Mouse (Mus musculus) neural tube, embryonic 11.5 days (tissue): ENCODE data around the gene Slc8a2. TPM values are rescaled to one million over a fixed set of nuclear protein-coding genes. Genes with fewer than 3 reads are reported as not detected.

Source experiments
- ATAC-seq: fragments of 200-750 bp; cut with Nextera tagmentation; 2 replicates; pipeline ENCODE4 v1.8.0; 2017; ENCODE audit warnings: moderate number of reproducible peaks, mild to moderate bottlenecking, moderate TSS enrichment, moderate library complexity; ENCODE audit not compliant: insufficient read depth, low FRiP score, low TSS enrichment
- DNase-seq: peaks from one replicate; pipeline ENCODE4 v3.0.0-alpha.2; 2015; ENCODE audit warnings: low spot score
- H3K27ac ChIP-seq: fragments of 300-500 bp; sonication (generic); 2 replicates; pipeline ENCODE4 v1.5.1; 2014; ENCODE audit warnings: low read depth, mild to moderate bottlenecking, low read length
- H3K27me3 ChIP-seq: fragments of 300-500 bp; sonication (generic); 2 replicates; pipeline ENCODE4 v1.6.1; 2014; ENCODE audit warnings: mild to moderate bottlenecking, low read length, mixed read lengths; ENCODE audit not compliant: control insufficient read depth, insufficient read depth
- H3K36me3 ChIP-seq: fragments of 300-500 bp; sonication (generic); 2 replicates; pipeline ENCODE4 v1.6.1; 2014; ENCODE audit warnings: mild to moderate bottlenecking, low read length, moderate library complexity, mixed read lengths; ENCODE audit not compliant: control insufficient read depth, insufficient read depth
- H3K4me1 ChIP-seq: fragments of 300-500 bp; sonication (generic); 2 replicates; pipeline ENCODE4 v1.6.1; 2014; ENCODE audit warnings: low read length, mixed read lengths; ENCODE audit not compliant: control insufficient read depth, insufficient read depth
- H3K4me2 ChIP-seq: fragments of 300-500 bp; sonication (generic); 2 replicates; pipeline ENCODE4 v1.6.1; 2014; ENCODE audit warnings: low read depth, mild to moderate bottlenecking, moderate library complexity
- H3K4me3 ChIP-seq: fragments of 300-500 bp; sonication (generic); 2 replicates; pipeline ENCODE4 v1.5.1; 2014; ENCODE audit warnings: low read depth, low read length
- H3K9ac ChIP-seq: fragments of 300-500 bp; sonication (generic); 2 replicates; pipeline ENCODE4 v1.6.1; 2014; ENCODE audit warnings: mild to moderate bottlenecking, low read length
- H3K9me3 ChIP-seq: fragments of 300-500 bp; sonication (generic); 2 replicates; pipeline ENCODE4 v1.6.1; 2016; ENCODE audit warnings: low read length; ENCODE audit not compliant: control insufficient read depth
- WGBS: fragments of 180-500 bp; shearing (Covaris S2); extraction: QIAGEN DNeasy Blood & Tissue Kit; methylation state at CpG from one replicate; pipeline ENCODE4 v1.1.7; 2014; 5-methylcytosine and 5-hydroxymethylcytosine counted together
- polyA plus RNA-seq: library from polyadenylated mRNA; unstranded; fragments of >200 nt; fragmentation: Nextera tagmentation; extraction: Ambion mirVana; gene quantifications from 2 replicates; pipeline ENCODE4 v1.2.1, GENCODE M21; 2014

Gene Slc8a2
- polyA plus RNA-seq, 1 experiment from 2014 or later, result 1.0 TPM

GRCm38 (mm10) chr7:16172141-16172581, 42.5 kb downstream of the Slc8a2 start:
- peak; percentile 81 for ATAC-seq
- DNase-seq, result peak; percentile 90

DNA sequence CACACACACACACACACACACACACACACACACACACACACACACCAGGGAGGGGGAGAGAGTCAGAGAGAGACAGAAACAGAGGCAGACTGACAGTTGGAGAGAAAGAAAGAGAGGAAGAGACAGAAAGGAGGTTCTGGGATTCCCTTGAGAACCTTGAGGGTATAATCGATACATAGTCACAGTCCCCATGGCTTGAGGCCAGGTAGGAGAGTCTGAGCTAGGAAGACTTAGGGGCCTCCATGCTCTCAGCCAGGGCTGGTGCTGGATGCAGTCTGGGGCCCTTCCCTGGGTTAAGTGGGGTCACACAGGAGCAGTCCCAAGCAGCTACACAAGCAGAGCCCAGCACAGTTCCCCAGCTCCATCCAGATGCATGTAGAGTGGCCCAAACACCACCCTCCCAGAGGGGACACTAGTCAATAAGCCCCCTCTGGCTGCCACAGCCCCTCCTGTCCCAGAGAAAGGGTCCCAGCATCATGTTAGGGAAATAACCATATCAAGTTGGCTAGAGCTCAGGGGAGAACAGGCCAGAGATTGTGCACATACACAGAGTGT, 43.0 kb downstream of the Slc8a2 start:
- H3K9ac ChIP-seq, result peak overlapping the region; percentile 14

More at GRCm38 (mm10) chr7:16172141-16172581, 42.5 kb downstream of the Slc8a2 start:
- Histone ChIP-seq H3K27ac (peak overlapping the region; percentile 89), H3K4me2 (no peak overlapping the region), H3K9ac (no peak overlapping the region; the same call in none of the 2 replicates), H3K9me3 (0 out of 2 replicates have a peak, but pooled peaks cover 5% of the 10 kb centered on the region), H3K4me3 (no peak overlapping the region), H3K4me1 (peaks cover 32% of the 10 kb centered on the region), H3K36me3 (no peaks in the 10 kb centered on the region), H3K27me3 (no peaks in the 10 kb centered on the region)
- WGBS, result no CpG with 5 or more reads among the region's 1 CpGs

GRCm38 (mm10) chr7:16173146-16173545, 43.5 kb downstream of the Slc8a2 start:
- H3K27ac ChIP-seq, result peak overlapping the region; percentile 89
- DNase-seq (peak; percentile 49), ATAC-seq (peak; percentile 13)
- H3K4me1 ChIP-seq, result peaks cover 32% of the 10 kb centered on the region
- peak overlapping the region; percentile 78 for H3K4me2 ChIP-seq
- H3K4me3 ChIP-seq, result no peak overlapping the region
- no peaks in the 10 kb centered on the region; the same call in 1 of the 2 replicates for H3K36me3 ChIP-seq
- WGBS, result 7% methylated on average over 5 of the region's 5 CpGs
- H3K27me3 ChIP-seq, result no peaks in the 10 kb centered on the region
- peak overlapping the region; percentile 41 for H3K9ac ChIP-seq
- H3K9me3 ChIP-seq, result 0 out of 2 replicates have a peak, but pooled peaks cover 2% of the 10 kb centered on the region

More for the DNA sequence above, 43.0 kb downstream of the Slc8a2 start:
- peak; percentile 27; the same call in 1 of the 2 replicates for ATAC-seq
- Histone ChIP-seq H3K9me3 (0 out of 2 replicates have a peak, but pooled peaks cover 5% of the 10 kb centered on the region), H3K36me3 (no peaks in the 10 kb centered on the region), H3K27me3 (no peaks in the 10 kb centered on the region), H3K4me3 (no peak overlapping the region), H3K4me1 (peaks cover 32% of the 10 kb centered on the region), H3K4me2 (peak overlapping the region; percentile 78; the same call in 1 of the 2 replicates), H3K27ac (peak overlapping the region; percentile 89)
- DNase-seq, result no peak
- 22% methylated on average over 1 of the region's 1 CpGs for WGBS

GRCm38 (mm10) chr7:16174597-16175541, 45.2 kb downstream of the Slc8a2 start, which contains the start of gene Meis3:
Gene Meis3, plus strand, starts transcription at chr7:16175090.
- ATAC-seq (peak; percentile 70), DNase-seq (peak; percentile 84)
- Histone ChIP-seq H3K36me3 (peaks cover 10% of the 10 kb centered on the region), H3K27ac (peak within 1 kb of the TSS; percentile 89), H3K27me3 (no peaks in the 10 kb centered on the region), H3K4me2 (peak within 1 kb of the TSS; percentile 78), H3K4me3 (peak within 1 kb of the TSS; percentile 75), H3K4me1 (peaks cover 32% of the 10 kb centered on the region), H3K9me3 (0 out of 2 replicates have a peak, but pooled peaks cover 2% of the 10 kb centered on the region), H3K9ac (peak within 1 kb of the TSS; percentile 89)
- under 1% methylated on average over 35 of the region's 42 CpGs for WGBS

- peak; percentile 1; the same call in 1 of the 2 replicates for ATAC-seq
- H3K27ac ChIP-seq, result peak overlapping the region; percentile 89
These were observed 45.9 kb downstream of the Slc8a2 start for GRCm38 (mm10) chr7:16175542-16175931.

GRCm38 (mm10) chr7:16178114-16178513, 48.5 kb downstream of the Slc8a2 start:
- H3K27me3 ChIP-seq, result no peaks in the 10 kb centered on the region
- peaks cover 21% of the 10 kb centered on the region for H3K4me1 ChIP-seq
- no peak overlapping the region for H3K9ac ChIP-seq
- H3K4me2 ChIP-seq, result no peak overlapping the region
- H3K4me3 ChIP-seq, result no peak overlapping the region
- no peak overlapping the region for H3K27ac ChIP-seq
- 0 out of 2 replicates have a peak, but pooled peaks cover 2% of the 10 kb centered on the region for H3K9me3 ChIP-seq
- DNase-seq, result no peak
- 84% methylated on average over 4 of the region's 4 CpGs for WGBS
- H3K36me3 ChIP-seq, result peaks cover 12% of the 10 kb centered on the region
- ATAC-seq, result no peak

More at GRCm38 (mm10) chr7:16175542-16175931, 45.9 kb downstream of the Slc8a2 start:
- peaks cover 12% of the 10 kb centered on the region for H3K36me3 ChIP-seq
- 0 out of 2 replicates have a peak, but pooled peaks cover 2% of the 10 kb centered on the region for H3K9me3 ChIP-seq
- H3K27me3 ChIP-seq, result no peaks in the 10 kb centered on the region
- H3K4me1 ChIP-seq, result peaks cover 32% of the 10 kb centered on the region
- DNase-seq, result peak; percentile 31
- peak overlapping the region; percentile 89 for H3K9ac ChIP-seq
- WGBS, result under 1% methylated on average over 9 of the region's 10 CpGs
- H3K4me2 ChIP-seq, result peak overlapping the region; percentile 78
- H3K4me3 ChIP-seq, result peak overlapping the region; percentile 75

GRCm38 (mm10) chr7:16183663-16184062, 54.0 kb downstream of the Slc8a2 start:
- H3K9me3 ChIP-seq, result 0 out of 2 replicates have a peak, but pooled peaks cover 2% of the 10 kb centered on the region
- WGBS, result 31% methylated on average over 8 of the region's 8 CpGs
- no peak overlapping the region for H3K4me3 ChIP-seq
- no peak overlapping the region for H3K4me2 ChIP-seq
- ATAC-seq, result no peak
- peak; percentile 57 for DNase-seq
- peaks cover 17% of the 10 kb centered on the region for H3K36me3 ChIP-seq
- no peak overlapping the region for H3K27ac ChIP-seq
- no peaks in the 10 kb centered on the region for H3K4me1 ChIP-seq
- no peak overlapping the region for H3K9ac ChIP-seq
- no peaks in the 10 kb centered on the region for H3K27me3 ChIP-seq

- H3K27ac ChIP-seq, result no peak overlapping the region
- H3K27me3 ChIP-seq, result no peaks in the 10 kb centered on the region
- WGBS, result 82% methylated on average over 8 of the region's 8 CpGs
- H3K36me3 ChIP-seq, result peaks cover 7% of the 10 kb centered on the region
- H3K9ac ChIP-seq, result no peak overlapping the region
- no peaks in the 10 kb centered on the region for H3K4me1 ChIP-seq
- no peak overlapping the region for H3K4me2 ChIP-seq
- ATAC-seq (no peak), DNase-seq (no peak)
- H3K9me3 ChIP-seq, result no peaks in the 10 kb centered on the region
- no peak overlapping the region for H3K4me3 ChIP-seq
These were observed 57.9 kb downstream of the Slc8a2 start for GRCm38 (mm10) chr7:16187494-16187893.
